Mouse (Mus musculus) monocyte, adult 2 months (primary cell): ENCODE measurements around the gene Gm49510.
A peak's percentile ranks its signal among the peaks of the same experiment; 100 is the strongest.

Experiments
- DNase-seq, 2 experiments: peaks; one replicate each; pipeline ENCODE4 v3.0.0; 2022; ENCODE audit warnings: low spot score in 2 of 2, low read depth in 1 of 2

Gm49510 gene

DNA sequence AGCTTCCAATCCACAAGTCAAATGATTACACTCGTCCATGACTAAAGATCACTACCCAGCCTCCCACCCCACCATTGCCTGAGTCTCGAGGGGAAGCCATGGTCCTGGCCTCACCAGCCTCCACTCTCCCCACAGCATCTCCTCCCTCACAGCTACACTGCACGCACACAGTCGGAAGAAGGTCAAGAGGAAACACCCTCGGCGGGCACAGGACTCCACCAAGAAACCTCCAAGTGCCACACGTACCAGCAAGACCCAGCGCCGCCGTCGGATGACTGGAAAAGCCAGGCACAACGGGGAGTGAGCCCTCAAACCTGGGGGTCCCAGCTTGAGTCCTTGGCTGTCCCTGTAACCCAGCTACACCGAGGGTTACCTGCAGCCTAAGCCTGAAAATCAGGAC, 40.9 kb downstream of the Gm49510 start:
- no peak for DNase-seq

DNA sequence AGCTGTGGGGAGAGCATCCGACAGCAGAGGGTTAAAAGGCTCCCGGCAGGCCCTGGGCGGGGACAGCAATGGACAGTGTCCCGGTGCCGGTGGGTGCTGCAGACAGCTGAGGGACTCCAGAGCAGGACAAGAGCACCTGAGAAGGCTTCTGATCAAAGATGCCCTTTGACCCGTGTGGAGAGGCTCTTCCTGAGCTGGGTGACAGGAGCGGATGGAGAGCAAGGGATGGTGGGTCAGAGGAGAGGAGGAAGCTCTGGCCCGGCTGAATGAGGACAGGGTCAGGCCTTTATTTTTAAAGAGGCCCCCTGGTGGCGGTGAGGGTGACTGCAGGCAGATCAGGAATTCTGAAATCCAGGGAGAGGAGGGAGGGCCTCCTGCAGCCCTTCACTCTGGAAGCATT, 43.2 kb downstream of the Gm49510 start:
- peak in 1 of 2 experiments; percentile 53 for DNase-seq

DNA sequence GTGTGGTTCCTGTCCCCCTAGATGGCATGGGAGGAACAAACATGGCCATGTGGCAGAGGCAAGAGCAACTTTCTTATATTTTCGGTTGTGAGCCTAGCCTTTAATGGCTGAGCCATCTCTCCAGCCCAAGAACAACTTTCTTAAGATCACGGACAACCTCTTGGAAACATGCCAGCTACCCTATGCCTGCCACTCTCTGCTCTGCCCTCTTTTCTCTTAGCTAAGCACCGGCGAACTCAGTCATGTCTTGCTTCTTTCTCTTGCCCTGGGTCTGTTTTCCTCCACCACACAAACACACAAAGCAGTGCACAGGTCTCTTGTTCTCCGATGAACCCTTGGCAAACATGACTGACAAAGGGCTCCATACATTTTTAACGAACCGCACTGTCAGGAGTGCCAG, 46.8 kb downstream of the Gm49510 start:
- DNase-seq: no peak

DNA sequence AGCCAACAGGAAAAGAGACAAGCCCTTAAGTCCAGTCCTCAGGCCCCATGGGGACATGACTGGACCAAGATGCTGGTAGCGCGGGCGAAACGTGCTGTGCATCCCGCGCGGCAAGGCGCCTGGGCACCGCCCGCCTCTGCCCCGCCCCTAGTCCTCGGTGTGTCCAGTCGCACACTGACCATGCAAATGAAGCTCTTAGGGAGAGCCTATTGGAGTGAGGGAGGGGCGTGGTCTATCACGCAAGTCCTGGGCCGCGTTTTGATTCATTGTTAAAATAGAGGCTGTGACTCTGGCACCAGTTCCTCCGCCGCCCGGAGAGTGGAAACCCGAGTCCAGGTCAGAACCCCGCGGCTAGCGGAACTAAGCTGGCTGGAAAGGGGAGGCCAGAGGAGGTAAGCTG, 48.2 kb downstream of the Gm49510 start, which contains the start of gene Triobp:
TSS of gene Triobp (plus strand) at position 68 of the 400 bp plus-strand sequence.
- DNase-seq: peak in 1 of 2 experiments; percentile 61

DNA sequence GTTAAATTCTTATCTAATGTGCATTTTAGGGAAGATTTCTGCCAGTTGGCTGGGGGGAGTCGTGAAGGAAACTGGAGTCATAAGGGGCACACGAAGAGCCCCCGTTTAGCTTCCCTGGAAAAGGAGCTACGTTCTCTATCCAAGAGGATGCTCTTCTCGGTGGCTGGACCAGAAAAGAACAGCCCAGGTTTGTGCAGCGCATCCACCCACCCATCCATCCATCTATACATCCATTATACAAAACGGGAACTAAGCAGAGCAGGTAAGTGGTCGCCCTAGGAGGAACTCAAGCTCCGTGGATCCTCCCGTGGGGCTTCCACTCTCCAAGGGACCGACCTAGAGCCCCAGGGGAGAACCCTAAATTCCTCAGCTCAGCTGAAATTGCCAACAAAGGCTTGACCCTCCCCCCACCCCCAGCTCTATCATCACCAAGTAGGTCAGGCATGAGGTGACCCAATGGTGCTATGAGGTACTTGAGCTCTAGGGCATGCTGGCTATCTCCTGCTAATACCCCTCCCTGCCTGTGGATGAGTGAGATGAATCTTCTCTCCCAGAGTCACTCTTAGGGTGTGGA, 48.8 kb downstream of the Gm49510 start:
- DNase-seq: no peak

DNA sequence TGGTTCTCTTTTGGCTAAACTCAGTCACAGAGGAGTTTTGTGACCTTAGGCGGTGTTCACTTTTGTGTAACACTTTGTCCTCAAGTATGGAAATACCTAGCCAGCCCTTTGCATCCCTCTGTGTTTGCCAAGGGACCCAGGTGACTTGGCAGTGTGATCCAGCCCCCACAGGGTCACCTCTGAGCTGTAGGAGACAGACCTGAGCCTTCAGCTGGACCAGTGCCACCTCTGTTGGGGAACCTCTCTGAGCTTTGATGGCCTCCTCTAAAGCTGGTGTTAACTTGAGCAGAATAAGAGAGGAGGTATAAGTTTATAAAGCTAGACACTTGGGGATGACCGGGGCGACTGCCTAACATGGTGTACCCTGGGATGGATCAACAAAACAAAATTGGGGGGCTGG, 49.4 kb downstream of the Gm49510 start:
- no peak for DNase-seq

DNA sequence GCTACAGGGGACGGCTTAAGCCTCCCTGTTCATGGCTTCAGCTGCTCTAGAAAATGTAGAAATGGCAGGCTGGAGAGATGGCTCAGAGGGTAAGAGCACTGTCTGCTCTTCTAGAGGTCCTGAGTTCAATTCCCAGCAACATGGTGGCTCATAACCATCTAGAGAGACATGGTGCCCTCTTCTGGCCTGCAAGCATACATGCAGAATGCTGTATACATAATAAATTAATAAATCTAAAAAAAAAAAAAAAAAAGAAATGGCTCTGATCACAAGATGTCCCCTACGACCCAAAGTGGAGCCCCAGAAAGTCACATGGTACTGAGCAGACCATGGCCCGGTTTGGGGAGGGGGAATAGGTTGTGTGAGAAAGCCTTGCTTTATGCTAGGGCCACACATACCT, 56.2 kb downstream of the Gm49510 start:
- DNase-seq: no peak

DNA sequence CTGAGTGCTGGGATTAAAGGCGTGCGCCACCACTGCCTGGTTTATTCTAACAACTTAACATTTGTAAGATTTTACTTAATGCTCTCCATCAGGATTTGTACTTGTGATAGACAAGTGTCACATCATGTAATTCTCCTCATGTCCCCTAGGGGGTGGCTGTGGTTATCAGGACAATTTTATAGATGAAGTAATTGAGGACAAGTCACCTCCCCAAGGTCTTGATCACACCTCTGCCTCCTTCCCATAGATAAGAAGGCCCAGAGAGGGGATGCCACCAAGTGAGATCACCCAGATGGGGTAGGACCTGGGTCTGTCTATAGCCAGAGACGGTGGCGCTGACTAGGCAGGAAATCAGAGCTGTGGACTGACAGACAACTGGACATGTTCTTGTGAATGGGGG, 56.9 kb downstream of the Gm49510 start:
- DNase-seq: no peak

DNA sequence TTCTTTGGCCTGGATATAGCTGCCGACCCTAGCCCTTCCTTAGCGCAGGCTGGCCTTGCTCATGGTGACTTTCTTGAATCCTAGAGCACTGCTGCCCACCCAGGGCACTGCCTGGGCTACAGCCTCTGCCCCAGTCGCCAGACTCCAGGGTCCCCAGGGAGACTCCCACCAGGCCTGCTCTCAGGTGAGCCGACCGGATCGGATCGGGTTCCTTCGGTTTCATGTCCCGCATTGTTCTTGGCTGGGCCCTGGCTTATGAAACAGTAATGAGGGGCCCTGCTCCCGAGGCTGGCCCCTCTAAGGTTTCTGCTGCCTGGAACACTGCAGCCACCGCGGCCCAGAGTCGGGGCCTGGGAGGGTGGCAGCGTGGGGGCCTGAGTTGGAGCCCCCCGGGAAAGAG, 57.6 kb downstream of the Gm49510 start:
- no peak for DNase-seq

DNA sequence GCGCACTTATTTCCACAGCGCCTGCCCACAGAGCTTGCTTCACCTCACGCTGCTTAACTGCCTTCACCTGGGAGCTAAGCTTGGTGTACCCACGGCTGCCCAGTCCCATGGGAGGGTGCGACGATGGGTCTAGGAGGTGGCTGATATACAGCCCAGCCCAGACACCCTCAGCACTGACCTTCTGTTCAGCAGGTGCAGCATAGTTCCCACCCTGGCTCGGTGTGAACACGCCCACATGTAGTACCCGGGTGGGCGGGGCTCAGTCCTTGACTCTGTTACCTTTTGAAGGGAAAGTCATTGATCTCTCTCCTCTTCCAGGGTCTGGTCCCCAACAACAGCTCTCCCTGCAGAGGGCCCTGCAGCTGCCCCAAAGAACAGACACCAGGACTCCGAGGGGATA, 60.1 kb downstream of the Gm49510 start:
- DNase-seq: no peak

DNA sequence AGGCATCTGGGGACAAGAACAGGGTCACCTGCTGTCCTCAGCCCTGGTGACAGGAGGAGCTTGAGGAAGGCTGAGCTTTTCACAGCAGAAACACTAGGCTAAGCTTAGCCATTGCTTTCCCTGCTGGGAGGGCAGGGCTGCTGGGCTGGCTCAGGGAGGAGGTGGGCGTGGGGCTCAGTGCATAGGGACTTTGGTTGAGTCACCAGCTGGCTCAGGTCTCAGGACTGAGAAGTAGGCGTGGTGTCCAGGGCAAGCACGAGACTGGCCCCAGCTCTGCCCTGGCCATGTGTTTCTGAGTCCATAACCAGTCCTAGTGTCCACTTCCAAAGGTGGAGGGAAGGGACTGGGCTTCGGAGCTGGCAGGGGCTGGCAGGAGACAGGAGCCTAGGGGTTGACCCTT, 60.6 kb downstream of the Gm49510 start:
- DNase-seq: no peak

DNA sequence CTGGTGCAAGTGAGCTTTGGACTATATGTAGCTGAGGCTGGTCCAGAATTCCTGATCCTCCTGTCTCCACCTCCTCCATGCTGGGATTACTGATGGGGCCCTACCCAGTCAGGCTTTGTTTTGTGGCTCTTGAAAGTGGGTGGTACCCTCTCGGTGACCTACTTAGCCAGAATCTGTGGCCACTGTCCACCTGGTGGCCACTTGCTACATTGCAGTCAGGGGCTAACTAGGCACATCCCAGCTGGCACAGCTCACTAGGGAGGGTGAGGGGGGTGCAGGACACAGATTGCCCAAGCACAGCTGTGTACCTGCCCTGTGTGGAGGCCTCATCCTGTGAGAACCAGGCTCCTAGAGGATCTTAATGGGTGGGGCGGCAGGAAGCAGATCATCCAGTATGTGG, 63.4 kb downstream of the Gm49510 start:
- no peak for DNase-seq
